Mouse (Mus musculus) monocyte, adult 2 months (primary cell): ENCODE results near the gene Syngr2.
A peak's percentile ranks its signal among the peaks of the same experiment; 100 is the strongest.
"Not testable (repeated sequence)": the region's sequence is repeated elsewhere in the genome, so short reads cannot be mapped to it uniquely, and the experiment has no call there.

Source experiments
- DNase-seq, 2 experiments: peaks; one replicate each; pipeline ENCODE4 v3.0.0; 2022; ENCODE audit warnings: low spot score in 2 of 2, low read depth in 1 of 2

Syngr2 gene

DNA sequence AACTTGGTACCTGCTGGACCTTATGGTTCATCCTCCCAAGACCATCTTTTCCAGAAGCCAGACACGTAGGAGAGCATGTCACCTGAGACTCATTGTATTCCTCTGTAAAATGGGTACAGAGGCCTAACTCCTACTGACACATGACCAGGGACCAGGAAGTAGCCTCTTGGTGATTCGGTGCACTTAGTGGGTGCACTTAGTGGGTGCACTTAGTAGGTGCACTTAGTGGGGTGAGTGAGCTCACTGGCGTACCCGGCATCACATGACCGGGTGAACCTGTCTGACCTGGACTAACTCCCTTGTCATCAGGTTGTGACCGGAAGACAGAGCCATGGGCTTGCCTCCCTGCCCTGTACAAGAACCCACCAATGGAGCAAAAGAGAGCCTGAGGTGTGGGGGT lies 2.7 kb upstream of the Syngr2 start:
- DNase-seq = no peak

DNA sequence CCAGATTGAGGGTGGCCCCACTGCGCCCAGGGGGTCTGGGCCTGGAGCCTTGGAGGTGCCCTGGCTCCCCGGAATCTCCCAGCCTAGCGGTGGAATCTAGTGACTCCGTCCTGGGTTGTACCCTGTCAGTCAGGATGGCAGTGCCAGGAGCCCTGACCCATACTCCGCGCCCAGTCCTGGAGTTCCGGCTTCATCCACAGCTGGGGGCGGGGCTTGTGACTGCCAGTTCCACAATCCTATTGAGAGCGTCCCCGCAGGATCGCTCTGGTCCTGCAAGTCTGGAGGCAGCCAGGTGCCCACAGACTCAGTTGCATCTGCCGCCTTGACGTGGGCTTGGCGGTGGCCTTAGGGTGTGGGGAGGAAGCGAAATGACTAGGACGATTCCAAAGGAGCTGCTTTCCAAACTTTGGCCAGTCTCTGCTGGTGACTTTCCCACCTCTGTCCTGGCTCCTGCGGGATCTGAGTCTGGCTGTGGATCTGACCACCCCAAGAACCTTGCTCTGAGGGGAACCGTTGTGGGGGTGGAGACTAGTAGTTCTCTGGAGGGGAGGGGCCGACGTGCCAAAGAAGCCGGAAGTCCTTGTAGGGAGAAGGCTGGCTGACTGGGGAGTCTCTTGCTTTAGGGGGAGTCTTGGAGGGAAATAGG lies 1.1 kb downstream of the Syngr2 start:
- DNase-seq = peak; percentile 71 to 75

DNA sequence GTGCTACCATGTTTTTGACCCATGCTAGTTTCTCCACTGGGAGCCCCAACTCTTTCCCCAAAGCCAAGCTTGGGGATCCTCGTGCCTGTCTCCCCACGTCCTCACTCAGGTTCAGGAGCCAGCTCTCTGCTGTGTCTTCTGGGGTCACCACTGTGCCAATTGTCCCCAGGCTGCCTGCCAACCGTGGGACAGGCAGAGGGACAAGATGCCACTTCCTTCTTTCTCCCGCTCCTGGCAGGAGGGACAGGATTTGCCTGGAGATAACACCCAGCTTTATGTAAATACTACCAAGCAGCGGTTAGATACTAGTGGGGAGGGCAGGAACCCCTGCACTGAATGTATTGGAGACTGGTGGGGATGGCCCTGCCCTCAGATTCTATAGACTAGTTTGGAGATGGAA lies 4.4 kb downstream of the Syngr2 start:
- DNase-seq = no peak

DNA sequence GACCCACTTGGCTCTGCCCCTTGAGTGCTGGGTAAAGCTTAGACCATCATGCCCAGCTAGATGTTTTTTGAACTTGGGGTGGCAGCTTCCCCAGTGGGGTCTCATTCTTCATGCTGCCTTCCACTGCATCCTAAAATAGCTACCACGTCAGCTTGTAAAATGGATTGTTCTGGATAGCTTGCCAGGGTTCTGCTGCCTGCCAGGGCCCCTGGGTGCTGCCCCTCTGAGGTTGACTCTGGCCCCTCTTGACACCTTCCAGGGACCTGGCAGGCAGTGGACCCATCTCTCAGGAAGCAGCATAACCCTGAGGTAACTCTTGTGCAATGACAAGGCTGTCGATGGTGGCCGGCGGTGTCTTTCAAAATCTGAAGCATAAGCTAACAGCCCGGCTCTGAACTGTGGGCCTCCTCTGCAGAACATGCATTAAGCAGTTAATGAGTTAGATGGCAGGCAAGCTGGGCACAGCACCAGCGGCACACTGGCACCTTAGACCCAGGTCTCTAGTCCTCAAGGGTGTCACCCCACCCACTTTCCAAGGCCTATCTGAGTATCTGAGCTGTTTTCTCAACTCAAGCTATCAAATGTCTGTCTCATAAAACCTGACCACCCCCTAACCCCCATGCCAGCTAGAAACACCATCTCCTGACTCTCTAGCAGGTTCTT lies 5.4 kb downstream of the Syngr2 start:
- no peak for DNase-seq

DNA sequence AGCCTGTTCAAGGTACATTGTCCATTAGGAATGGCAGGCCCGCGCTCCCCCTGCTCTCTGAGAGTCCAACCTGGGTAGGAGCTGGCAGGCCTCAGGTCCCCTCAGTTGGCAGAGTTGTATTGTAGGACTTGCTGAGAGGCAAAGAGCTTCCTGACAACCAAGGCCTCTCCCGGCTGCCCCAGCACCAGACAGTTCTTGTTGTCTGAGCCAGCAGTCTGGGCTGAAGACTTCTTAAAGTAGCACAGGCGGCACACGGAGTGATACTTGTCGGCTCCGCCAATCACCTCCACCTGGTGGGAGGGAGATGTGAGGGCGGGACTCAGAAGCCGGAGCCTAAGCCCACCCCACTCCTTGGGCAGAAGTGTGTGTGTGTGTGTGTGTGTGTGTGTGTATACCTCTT lies 6.4 kb downstream of the Syngr2 start:
- DNase-seq = not testable (repeated sequence)

DNA sequence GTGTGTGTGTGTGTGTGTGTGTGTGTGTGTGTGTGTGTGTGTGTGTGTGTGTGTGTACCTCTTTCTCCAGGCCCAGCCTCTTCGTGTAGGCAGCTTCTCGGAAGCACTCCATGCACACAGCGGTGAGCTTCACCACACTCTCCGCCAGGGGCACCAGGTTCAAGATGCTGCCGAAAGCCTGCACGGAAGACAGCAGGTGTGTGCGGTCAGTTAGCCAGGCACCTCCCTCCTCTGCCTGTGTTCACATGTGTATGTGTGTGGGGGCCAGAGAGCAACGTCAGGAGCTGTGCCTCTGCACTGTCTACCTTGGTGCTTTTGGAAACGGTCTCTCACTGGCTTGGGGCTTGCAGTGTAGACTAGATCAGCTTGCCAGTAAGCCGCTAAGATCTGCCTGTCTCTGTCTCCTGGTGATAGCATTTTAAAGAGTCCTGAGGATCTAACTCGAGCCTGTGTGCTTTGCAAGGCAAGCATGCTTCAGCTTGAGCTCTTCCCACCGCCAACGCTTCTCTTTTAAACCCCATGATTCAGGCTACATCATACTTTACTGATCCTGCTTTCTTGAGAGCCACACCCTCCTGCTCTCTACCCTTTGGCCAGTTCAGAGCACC lies 7.0 kb downstream of the Syngr2 start:
- DNase-seq = no peak

DNA sequence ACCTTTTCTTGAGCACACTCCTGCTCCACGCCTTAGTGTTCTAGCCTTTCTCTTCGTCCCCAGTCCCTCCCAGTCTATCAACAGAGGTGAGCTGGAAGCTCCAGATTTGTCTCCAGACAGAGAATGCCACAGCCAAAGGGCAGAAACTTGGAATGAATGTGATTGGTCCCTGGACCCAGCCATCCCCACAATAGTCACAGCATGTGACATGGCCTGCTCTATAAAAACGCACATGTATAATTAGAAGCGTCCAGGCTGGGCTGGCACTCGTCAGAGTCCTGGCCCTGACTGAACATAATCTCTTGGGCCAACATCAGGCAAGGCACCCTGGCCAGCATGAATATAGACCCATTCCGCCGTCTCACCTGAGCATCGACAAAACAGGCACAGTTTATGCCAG lies 9.6 kb downstream of the Syngr2 start:
- no peak for DNase-seq

DNA sequence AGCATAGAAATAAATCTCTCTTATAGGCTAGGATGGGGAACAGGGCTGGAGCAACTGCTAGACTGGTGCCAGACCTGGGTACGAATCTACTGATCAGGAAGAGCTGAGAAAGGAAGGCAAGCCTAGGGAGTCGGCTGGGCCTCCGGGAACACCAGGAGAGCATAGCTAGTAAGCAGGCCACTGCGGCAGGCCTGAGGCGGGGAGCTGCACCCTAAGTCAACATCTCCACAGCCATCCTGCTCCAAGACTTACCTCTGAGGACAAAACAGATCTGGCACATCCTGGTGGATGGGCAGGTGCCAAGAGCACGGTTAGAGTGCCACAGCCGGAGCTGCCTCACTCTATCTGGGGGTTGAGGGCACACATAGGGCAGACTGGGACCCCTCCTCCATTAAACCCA lies 10.7 kb downstream of the Syngr2 start:
- DNase-seq = no peak

DNA sequence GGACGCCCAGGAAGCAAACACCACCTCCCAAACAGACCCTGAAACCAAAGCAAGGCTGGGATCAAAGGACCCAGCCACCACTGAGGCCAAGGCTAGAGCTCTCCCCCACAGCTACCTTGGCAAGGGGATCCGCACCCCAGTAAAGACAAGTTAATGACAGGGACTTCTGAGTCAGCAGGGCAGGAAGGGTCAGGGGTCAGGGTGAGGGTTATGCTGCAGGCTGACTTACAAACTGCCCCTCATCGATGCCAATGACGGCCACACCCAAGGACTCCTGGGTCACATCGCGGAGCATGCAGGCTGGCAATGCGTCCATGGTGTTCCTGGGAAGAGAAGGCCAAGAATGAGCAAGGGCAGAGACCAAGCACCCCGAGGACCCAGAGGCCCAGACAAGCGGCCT lies 12.4 kb downstream of the Syngr2 start:
- DNase-seq = no peak

DNA sequence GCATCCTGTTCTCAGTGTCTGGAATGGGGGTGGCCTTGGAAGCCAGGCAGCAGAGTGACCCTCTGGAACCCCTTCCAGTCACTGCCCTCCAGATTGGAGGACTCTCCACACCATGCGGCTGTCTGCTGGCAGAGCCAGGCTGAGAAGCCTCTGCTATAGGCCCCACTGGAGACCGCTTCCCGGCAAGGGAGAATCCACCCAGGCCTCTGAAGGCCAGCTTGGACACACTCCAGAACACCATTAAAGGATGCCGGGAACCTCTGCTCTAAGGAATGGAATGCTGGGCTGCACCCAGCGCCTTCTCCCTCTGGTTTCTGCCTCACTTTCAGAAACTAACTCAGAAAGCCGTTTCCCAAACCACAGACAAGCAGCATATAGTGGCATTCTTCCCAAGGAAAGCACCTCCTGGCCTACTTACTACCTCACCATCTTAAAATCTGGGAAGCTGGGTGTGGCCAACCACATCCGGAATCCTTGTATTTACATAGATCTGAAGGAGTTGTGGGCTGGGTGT lies 13.3 kb downstream of the Syngr2 start:
- no peak for DNase-seq

DNA sequence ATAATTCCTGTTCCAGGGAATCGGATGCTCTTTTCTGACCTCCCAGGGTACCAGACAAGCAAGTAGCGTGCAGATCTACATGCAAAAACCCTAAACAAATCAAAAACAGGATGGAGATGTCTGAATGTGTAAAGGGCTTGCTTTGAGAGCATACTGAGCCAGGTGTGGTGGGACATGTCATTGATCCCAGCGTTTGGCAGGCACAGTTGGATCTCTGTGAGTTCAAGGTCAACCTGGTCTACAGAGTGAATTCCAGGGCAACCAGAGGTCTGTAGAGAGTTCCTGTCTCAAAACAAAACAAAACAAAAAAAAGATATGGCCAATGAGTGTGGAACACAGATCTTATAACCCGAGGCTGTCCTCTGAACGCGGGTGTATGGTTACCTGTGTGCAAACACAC lies 13.9 kb downstream of the Syngr2 start:
- DNase-seq = no peak

DNA sequence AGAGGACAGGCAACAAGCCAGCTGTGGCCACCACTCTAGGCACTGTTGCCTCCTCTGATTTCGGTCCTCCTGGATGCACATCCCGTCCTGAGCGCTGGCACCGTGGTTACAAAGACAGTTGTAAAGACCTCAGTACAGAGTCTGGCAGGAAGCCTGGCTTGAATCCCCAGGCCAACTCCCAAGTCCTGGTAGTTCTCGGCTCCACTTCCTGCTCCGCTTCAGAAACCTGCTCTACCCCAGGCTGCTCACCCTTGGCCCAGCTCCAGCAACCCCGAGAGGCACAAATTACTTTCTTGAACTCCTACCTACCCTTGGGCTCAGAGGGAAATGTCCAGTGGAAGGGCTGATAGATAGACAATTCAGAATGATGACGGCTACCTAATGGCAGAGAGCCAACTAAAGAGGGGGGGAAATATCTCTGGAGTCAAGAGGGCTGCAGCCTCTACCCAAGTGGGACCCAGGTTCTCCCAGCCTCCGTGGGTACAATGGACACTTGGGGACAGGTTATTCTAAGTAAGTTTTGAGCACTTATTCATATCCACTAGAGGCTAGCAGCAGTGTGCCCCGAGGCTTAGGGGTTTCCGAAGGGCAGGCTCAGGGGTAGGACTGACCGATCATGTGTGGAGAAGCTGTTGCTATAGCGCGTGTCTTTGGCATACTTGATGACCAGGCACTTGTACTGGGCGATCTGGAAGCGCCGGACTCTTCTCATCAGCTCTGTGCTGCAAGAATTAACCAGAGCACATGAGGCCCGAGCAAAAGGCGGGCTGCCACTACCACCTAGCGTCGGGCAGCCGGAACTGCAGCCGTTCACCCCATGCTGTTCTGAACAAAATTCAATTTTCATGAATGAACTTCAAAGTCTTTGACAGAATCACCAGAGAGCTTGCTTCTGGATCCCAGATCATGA lies 14.8 kb downstream of the Syngr2 start:
- DNase-seq = peak in 1 of 2 experiments; percentile 69

DNA sequence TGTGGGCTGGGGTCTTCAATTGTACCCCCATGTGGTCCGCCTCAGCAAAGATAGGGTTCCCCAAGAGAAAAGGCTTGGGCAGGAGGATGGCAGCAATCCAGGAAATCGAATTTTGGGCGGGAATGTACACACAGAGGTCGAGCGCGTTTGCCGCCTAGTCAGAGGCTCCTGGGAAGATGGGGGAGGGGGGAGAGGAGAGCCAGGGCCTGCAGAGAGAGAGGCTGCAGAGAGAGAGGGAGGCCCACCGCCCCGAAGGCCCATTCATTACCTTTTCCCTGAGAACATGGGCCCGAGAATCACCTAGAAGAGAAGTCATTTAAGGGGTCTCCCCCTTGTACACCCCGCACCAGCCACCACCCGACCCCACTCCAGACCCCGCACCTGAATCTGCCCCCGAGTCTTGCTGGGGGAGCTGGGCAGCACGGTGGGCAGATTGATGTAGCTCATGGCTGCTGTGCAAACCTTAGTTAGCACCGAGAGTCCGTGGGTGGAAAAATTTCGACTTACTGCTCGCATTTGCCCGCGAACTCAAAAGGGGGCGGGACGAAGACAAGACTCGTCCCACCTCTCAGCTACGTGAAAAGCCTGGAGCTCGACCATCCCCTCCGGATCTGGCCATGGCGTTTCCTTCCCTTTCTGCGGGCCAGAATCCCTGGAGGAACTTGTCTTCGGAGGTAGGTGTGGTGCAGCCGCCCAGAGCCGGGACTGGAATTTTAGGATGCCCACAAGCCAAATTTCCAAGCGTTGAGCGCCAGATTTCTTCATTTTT lies 16.0 kb downstream of the Syngr2 start, which contains the start of the genes Afmid and Tk1:
Afmid (plus strand) TSS at position 592 of the 769 bp plus-strand sequence.
Tk1 (minus strand) TSS at position 760 of the 769 bp plus-strand sequence.
- DNase-seq = no peak

DNA sequence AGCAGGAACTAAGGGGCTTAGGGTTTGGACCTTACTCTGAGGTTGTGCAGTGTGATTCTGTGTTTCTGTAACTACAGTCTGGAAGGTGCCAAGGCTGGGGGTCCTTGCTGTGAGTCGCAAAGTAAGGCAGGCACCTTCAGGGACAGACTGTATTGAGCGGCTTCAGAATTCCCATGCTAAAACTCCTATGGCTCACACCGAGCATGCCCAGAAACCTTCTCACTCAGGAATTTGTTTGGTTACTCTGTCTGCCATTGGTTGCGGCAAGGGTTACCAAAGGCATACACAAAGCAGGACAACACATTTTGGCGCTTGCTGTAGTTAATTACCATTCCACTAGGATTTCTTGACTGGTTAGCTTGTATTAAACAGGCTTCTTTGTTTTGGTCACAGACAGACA lies 16.7 kb downstream of the Syngr2 start:
- no peak for DNase-seq

DNA sequence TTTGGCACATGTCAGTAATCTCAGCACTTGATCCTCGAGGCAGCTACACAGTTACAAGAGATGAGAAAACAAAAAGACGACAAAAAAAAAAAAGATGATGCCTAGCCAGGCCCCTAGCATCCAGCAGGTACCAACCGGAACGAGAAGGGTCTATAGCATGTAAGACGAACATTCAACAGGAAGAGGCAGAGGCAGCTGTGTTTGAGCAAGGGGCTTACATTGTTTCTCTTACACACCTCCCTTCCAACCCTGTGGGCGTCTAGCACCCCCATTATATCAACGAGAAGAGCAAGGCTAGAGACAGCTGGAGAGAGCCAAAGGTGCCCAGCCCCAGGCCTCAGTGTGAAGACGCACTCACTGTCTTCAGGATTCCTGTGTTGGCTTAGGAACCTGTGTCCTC lies 17.4 kb downstream of the Syngr2 start:
- DNase-seq = no peak

DNA sequence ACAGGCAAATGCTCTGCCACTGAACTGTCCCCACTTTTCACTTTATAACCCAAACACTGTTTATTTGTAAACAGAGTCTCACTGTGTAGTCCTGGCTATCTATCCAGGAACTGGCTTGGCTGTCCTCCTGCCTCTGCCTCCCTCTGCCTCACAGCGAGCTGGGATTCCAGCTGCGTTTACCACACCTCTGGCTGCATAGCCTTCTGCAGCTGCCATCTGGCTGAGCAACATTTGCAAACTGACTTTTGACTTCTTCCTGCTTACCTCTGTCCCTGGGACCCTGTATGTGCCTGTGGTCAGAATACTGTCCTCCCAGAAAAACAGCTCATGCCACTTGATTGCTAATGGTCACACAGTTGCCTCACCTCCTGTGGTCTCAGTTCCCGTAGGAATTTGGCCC lies 17.9 kb downstream of the Syngr2 start:
- no peak for DNase-seq

DNA sequence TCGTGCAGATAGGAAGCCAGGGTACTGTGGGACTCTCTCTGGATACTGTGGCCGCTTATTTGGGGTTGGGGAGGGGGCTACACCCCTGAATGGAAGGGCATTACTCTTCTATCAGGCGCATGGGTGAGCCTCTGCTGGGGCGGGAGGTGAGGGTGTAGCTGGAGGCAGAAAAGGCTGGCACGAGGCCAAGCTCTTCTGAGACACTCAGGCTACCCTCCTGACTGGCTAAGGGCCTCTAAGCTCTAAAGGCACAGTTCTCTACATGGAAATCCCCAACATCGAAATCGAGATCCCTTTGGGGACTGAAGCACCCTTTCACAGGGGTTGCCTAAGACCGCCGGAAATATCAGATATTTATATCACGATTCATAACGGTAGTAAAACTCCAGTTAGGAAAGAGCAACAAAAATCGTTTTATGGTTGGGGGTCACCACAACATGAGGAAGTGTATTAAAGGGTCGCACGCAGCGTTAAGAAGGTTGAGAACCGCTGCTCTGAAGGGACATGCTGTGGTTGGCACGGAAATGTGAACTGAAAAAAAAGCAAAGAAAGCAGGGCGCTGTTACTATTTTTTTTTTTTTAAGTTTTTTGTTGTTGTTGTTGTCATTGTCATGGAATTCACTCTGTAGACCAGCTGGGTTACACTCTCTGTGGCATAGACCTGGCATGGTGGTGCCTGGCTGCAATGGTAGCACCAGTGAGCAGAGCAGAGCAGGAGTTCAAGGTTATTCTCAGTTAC lies 18.9 kb downstream of the Syngr2 start:
- DNase-seq = peak in 1 of 2 experiments; percentile 38

DNA sequence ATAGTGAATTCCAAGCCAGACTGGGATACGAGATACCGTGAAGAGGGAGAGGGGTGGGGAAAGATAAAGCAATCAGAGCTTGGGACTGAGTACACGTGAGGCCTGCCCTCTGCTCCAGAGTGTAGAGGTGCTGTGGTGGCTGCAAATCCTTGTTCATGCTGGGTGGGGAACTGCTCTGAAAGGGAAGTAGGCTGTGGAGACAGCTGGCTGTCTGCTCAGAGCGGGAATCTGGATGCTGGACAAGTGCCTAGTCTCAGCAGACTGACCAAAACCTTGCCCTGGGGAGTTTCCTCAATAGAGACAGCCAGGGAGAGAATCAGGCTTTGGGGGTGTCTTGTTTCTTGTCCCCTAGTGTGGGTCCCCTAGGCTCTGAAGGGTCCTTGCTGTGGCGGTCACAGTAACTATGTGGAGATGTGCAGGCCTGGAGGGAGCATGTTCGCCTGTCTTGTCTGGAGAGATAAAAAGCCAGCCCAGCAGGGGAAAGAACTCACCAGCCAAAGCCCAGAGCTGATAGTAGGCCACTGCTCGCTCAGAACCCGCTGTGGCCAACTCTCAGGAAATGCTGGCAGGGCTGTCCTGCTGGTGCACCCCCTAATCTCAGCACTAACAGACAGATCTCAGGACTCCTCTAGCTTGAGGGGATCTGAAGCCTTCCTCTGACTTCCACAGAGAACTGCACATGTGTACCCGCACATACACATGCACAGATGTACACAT lies 19.6 kb downstream of the Syngr2 start:
- peak in 1 of 2 experiments; percentile 49 for DNase-seq

DNA sequence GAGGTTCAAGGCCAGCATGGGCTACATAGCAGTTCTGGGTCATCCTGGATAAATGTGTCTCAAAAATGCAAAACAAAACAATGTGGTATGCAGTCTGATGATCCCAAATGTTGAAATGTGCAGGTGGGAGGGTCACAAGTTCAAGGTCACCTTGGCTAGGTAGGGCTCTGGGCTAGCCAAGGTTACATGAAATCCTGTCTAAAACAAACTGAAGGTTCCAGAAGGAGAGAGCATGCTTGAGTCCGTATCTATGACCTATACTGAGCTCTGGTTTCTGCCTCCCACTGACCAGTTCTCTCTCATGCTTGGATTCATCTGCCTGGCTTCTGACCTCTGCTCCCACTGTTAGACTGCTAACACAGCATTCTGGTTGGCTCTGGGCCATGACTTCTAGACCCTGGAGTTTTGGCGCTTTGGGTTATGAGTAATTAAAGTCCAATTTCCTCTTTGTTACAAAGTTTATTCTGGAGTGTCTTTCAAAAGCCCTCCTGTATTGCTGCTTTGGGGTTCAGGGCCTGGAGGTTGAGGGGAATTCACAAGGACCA lies 20.3 kb downstream of the Syngr2 start:
- DNase-seq = no peak
